Mouse (Mus musculus) cortical plate, adult 2 months (tissue): ENCODE measurements around the gene Slc26a1. TPM values are rescaled to one million over a fixed set of nuclear protein-coding genes. Genes with fewer than 3 reads are reported as not detected.
"Not testable (repeated sequence)": the region's sequence is repeated elsewhere in the genome, so short reads cannot be mapped to it uniquely, and the experiment has no call there.

Experiments used
- H3K27ac ChIP-seq: fragments of 200-500 bp; 2 replicates; pipeline ENCODE4 v1.5.1; 2012; ENCODE audit warnings: low read length, control low read depth, inconsistent platforms; ENCODE audit not compliant: insufficient read depth
- H3K4me1 ChIP-seq: fragments of 200-500 bp; 2 replicates; pipeline ENCODE4 v1.6.1; 2011; ENCODE audit warnings: low read length; ENCODE audit not compliant: control insufficient read depth, insufficient read depth
- H3K4me3 ChIP-seq: fragments of 200-500 bp; 2 replicates; pipeline ENCODE4 v1.5.1; 2011; ENCODE audit warnings: mild to moderate bottlenecking, low read length, control low read depth; ENCODE audit not compliant: insufficient read depth
- CTCF ChIP-seq: fragments of 200-500 bp; IDR thresholded peaks from 2 replicates; pipeline ENCODE4 v1.5.1; 2011; ENCODE audit warnings: mild to moderate bottlenecking, control low read depth, low read length; ENCODE audit not compliant: insufficient read depth; ENCODE audit errors: extremely low read depth
- POLR2A ChIP-seq: fragments of 200-500 bp; IDR thresholded peaks from 2 replicates; pipeline ENCODE4 v1.6.1; 2011; ENCODE audit warnings: mild to moderate bottlenecking, low read length, control low read depth; ENCODE audit not compliant: insufficient read depth; ENCODE audit errors: extremely low read depth
- polyA plus RNA-seq: library from polyadenylated mRNA; depleted of rRNA; stranded (reverse); fragments of >200 nt; gene quantifications from 2 replicates; pipeline ENCODE4 v1.2.3, GENCODE M21; 2012

The Slc26a1 gene
- polyA plus RNA-seq, 1 experiment = 1.4 TPM

DNA sequence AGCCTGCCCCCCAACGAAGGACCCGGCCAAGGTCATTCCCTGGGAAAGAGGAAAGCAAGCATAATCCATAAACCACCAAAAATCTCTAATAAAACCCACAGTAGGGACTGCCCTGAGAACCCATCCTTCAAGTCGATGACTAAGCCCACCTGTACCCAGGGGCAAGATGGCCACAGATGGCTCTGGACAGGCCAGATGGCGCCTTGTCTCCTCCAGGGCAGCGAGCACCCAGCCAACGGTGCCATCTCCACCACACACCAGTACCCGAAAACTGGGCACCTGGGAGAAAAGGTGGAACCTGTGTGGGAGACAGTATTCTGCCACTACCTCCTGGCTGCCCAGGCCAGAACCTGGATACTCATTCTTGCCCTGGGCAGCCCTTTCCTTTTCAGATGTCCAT is 25.0 kb downstream of the Slc26a1 start:
- peaks cover 5% of the 10 kb centered on the region; the same call in 1 of the 2 replicates for H3K4me1 ChIP-seq
- H3K27ac ChIP-seq = no peak overlapping the region
- no peak overlapping the region for H3K4me3 ChIP-seq
- TF ChIP-seq POLR2A = no peak
- no peak for TF ChIP-seq CTCF

DNA sequence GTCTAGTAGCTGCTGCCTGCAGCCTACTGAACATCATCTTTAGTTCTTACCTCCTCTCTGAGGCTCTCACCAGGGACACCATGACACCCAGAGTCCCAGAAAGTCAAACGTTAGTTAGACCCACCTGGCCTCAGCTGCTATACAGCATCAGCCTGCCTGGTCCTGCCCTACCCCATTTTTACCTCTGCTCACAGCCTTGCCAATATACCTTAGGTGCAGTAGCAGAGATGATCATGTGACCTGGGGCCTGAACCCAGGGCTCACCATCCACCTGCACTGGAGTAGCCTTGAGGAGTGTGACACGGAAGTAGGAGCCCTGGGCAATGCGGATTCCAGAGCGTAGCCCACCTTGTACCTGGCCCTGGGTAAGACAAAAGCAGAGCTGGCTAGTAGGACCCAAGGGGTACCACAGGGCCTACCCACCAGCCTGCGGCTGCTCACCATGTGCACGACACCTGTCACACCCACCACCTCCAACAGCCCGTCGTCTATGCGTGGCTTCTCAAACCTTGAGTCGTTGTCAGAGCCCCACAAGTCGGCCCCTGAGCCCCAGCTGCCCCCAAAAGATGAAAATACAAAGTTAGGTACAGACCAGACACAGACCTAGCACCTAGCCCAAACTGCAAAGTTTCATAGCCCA is 26.3 kb downstream of the Slc26a1 start:
- Histone ChIP-seq H3K27ac (no peak overlapping the region), H3K4me3 (no peak overlapping the region), H3K4me1 (peaks cover 8% of the 10 kb centered on the region; the same call in 1 of the 2 replicates)
- no peak for TF ChIP-seq CTCF
- TF ChIP-seq POLR2A = no peak

DNA sequence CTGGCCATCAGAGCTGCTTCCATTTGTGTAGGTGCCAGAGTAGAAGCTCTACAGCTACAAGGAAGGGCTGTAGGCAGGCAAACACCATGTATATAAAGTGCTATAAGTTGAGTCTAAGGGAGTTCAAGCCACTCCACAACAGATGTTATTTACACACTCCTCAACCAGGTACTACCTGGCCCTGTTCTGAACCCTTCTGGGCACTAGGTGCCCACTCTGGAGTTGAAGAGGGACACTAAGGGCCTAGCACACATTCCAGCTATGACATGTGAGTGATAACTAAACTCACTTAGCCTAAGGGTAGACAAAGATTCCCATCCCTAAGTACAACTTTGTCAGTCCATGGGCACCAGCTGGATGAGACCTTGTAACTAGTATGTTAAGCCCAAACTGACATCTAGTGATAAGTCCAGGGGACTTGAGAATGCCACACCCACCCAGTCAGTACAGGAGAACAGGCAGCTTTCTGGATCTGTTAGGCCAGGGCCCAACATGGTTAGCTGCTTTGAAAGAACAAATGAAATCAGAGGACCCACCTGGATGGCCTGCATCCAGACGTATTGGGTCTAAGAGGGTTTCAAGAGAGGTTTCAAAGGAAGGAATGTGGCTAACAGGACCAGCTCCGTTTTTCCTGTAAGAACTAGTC is 27.4 kb downstream of the Slc26a1 start:
- no peak for TF ChIP-seq POLR2A
- TF ChIP-seq CTCF = no peak
- H3K27ac ChIP-seq = no peak overlapping the region
- no peak overlapping the region for H3K4me3 ChIP-seq
- peaks cover 8% of the 10 kb centered on the region; the same call in 1 of the 2 replicates for H3K4me1 ChIP-seq

DNA sequence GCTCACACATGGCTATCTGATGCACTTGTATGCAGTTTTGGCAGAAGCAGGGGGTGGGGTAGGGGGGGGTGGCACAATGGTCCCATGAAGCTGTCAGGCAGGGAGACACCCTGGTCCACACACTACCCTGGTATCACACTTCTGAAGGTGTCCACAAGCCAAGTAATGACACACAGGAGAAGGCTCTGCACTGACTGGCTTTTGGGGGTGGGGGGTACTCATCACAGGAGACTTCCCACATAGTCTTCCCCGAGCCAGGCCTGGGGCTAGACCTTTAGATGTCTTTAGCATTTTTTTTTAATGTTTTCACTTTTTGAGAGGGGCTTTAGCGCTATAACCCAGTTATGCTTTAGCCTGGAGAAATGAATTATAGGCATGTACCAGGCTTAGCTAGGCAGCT is 28.1 kb downstream of the Slc26a1 start:
- H3K27ac ChIP-seq = no peak overlapping the region
- H3K4me3 ChIP-seq = no peak overlapping the region
- peaks cover 8% of the 10 kb centered on the region; the same call in 1 of the 2 replicates for H3K4me1 ChIP-seq
- TF ChIP-seq POLR2A (no peak), CTCF (no peak)

DNA sequence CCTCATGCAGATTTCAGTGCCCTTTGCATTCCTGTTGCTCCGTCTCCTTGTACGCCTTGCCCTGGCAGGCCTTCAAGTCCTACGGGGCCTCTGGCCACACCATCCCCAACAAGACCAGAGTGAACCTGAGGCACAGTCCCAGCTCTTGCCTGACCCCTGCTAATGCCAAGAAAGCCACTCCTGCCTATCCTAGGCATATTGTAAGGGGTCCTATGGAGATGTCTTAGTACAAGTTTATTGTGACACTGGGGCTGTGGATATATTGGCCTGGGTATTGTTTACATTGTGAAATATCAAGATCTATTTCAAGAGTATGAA is 29.1 kb downstream of the Slc26a1 start:
- no peak overlapping the region for H3K27ac ChIP-seq
- H3K4me1 ChIP-seq = peaks cover 8% of the 10 kb centered on the region; the same call in 1 of the 2 replicates
- no peak overlapping the region for H3K4me3 ChIP-seq
- no peak for TF ChIP-seq POLR2A
- TF ChIP-seq CTCF = no peak

DNA sequence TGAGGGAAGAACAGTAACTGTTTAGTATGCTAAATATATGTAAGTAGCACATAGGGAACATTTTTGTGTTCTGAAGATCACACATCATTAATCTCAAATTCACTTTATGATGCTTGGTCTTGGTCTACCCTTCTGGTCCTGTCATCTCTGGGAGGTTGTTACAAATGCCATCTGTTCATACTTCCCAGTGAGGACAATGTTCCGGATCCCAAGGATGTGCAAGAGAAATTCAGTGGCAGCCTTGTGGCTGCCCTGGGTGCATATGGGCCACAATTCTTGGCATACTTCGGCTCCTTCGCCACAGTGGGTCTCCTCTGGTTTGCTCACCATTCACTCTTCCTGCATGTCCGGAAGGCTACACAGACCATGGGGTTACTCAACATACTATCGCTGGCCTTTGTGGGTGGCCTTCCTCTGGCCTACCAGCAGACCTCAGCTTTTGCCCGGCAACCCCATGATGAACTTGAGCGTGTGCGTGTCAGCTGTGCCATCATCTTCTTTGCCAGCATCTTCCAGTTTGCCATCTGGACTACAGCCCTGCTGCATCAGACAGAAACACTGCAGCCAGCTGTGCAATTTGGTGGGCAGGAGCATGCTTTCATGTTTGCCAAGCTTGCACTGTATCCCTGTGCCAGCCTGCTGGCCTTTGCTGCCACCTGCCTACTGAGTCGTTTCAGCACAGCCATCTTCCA is 29.6 kb downstream of the Slc26a1 start:
- Histone ChIP-seq H3K4me3 (no peak overlapping the region), H3K27ac (no peak overlapping the region), H3K4me1 (peaks cover 8% of the 10 kb centered on the region; the same call in 1 of the 2 replicates)
- TF ChIP-seq POLR2A (0 out of 2 replicates have a peak, but pooled peaks have one; percentile 7), CTCF (peak; percentile 19; the same call in 1 of the 2 replicates)

DNA sequence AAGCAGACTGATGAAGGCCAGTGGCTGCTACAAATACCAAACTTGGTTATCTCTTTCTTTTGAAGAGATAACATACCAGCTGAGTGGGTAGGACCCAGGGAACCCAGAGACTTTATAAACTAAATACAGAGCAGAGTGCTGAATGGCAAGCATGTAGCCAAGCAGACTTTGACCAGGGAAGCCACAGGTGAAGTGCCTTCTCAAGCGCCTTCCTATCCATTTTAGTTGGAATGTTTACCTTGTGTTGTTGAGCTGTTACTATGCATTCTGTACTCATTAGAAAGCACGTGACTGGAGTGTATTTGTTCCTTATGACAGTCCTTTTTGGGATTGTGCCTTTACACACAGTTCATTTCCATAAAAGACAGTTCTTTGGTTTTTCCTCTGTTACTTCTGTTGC is 31.7 kb downstream of the Slc26a1 start:
- no peak for TF ChIP-seq POLR2A
- H3K4me3 ChIP-seq = no peak overlapping the region
- H3K4me1 ChIP-seq = peaks cover 8% of the 10 kb centered on the region; the same call in 1 of the 2 replicates
- H3K27ac ChIP-seq = no peak overlapping the region

DNA sequence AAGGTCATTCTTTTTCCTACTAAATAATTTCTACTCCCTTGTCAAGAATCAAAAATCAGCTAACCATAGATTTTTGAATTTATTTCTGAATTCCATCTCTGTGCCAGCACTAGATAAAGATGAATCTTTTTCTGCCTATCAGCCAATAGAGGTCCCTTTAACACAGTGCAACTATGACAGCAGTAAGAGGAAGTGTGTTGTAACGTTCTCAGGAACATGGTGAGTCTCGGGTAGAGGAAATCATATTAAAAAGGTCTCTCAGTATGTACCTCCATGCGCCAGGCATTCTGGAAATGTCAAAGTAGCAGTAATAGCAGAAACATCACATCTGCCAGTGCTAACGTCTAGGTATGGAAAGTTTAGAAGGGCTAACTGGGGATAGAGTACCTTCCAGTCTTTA is 39.2 kb downstream of the Slc26a1 start:
- no peak overlapping the region for H3K4me3 ChIP-seq
- TF ChIP-seq CTCF (no peak), POLR2A (no peak)
- H3K4me1 ChIP-seq = no peaks in the 10 kb centered on the region
- no peak overlapping the region for H3K27ac ChIP-seq

DNA sequence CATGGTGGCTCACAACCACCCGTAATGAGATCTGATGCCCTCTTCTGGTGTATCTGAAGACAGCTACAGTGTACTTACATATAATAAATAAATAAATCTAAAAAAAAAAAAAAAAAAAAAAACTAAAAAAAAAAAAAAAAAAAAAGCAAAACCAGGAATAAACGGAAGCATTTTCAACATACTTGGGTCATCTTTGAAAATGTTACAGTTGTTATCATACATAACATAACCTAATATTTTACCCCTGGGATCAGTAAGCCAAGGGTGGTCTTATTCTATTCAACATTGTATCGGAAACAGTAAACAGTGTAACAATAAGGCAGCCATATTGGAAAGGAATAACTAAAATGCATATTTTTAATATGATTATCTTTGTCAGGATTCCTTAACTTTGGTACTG is 41.3 kb downstream of the Slc26a1 start:
- H3K27ac ChIP-seq, H3K4me3 ChIP-seq, H3K4me1 ChIP-seq: not testable (repeated sequence)

DNA sequence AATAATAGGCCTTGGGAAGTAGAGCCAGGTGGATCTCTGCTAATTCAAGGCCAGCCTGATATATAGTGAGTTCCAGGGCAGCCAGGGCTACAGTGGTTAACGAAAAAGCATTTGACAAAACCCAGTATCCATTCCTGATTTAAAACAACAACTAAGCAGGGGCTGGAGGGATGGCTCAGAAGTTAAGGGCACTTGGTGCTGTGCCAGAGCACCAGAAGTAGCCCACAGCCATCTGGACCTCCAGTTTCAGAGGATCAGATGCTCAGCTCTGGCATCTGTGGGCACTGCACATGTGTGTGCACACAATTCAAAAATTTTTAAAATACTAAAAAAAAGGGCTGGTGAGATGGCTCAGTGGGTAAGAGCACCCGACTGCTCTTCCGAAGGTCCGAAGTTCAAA is 41.7 kb downstream of the Slc26a1 start:
- H3K4me3 ChIP-seq = no peak overlapping the region
- H3K4me1 ChIP-seq = peaks cover 2% of the 10 kb centered on the region; the same call in 1 of the 2 replicates
- TF ChIP-seq POLR2A = no peak
- H3K27ac ChIP-seq = no peak overlapping the region
